In the genomic region with DNA sequence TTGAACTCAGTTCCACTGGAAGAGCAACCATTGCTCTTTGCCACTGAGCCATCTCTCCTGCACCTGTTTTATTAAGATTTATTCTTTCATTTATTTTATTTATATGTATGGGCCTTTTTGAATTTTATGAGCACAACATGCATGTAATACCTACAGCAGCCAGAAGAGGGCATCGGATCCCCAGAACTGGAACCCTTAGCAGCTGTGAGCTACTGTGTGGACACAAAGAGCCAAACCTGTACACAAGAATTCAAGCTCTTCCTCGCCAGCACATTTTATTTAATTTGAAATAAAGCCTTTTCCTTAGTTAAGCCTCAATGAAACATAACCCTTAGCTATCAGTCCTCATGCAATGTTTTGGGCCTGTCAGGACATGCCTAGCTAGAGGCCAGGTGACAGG, we compare ENCODE assay signal across 8 mouse cellular contexts.
A peak's percentile ranks its signal among the peaks of the same experiment; 100 is the strongest.
DNase-seq lines count a peak whose midpoint lies in the region; ATAC-seq and TF ChIP-seq lines count a peak whose summit lies in the region.

No protein-coding gene starts in this region.

- TF ChIP-seq POLR2A in lung, adult 2 months (IDR thresholded peaks at IDR 0.05; ENCODE audit: borderline replicate concordance, extremely low read depth, low read depth, low read length): no peak

- H3K27ac ChIP-seq in forebrain, embryonic 11.5 days (ENCODE audit: low read depth, low read length): no peak overlapping the region
- no peak overlapping the region for H3K27ac ChIP-seq in forebrain, embryonic 15.5 days (replicated peaks)

- no peaks in the 10 kb centered on the region for H3K9me3 ChIP-seq in forebrain, embryonic 11.5 days (ENCODE audit: control insufficient read depth, low read length)
- H3K9me3 ChIP-seq in forebrain, embryonic 15.5 days: no peaks in the 10 kb centered on the region

- DNase-seq in forebrain, embryonic 11.5 days (ENCODE audit: low spot score): peak; percentile 73
- DNase-seq in lung, adult 2 months: peak; percentile 19
- no peak for DNase-seq in lung, adult 18-20 months
- peak; percentile 67 for DNase-seq in R1 (ENCODE audit: low read depth, low spot score)
- peak; percentile 46 to 70 for DNase-seq in kidney, postnatal 25 days
- DNase-seq in thymus, postnatal 0 days (ENCODE audit: low spot score): peak; percentile 53
- no peak for DNase-seq in urinary bladder, postnatal 25 days (ENCODE audit: low spot score)

- no peak for ATAC-seq in forebrain, embryonic 11.5 days (replicated peaks; ENCODE audit: low FRiP score)
- no peak for ATAC-seq in forebrain, embryonic 15.5 days (replicated peaks)

- no peak overlapping the region for H3K4me2 ChIP-seq in forebrain, embryonic 11.5 days (ENCODE audit: low read depth, low read length, severe bottlenecking)
- H3K4me2 ChIP-seq in forebrain, embryonic 15.5 days (replicated peaks): no peak overlapping the region

- no peaks in the 10 kb centered on the region for H3K36me3 ChIP-seq in forebrain, embryonic 11.5 days (ENCODE audit: control insufficient read depth, insufficient read depth, low read length)
- H3K36me3 ChIP-seq in forebrain, embryonic 15.5 days: no peaks in the 10 kb centered on the region

- peak; percentile 53 for TF ChIP-seq CTCF in lung, adult 2 months (IDR thresholded peaks at IDR 0.05; ENCODE audit: insufficient read depth, low read length)

- peaks cover 11% of the 10 kb centered on the region for H3K4me1 ChIP-seq in forebrain, embryonic 11.5 days (replicated peaks; ENCODE audit: control insufficient read depth, insufficient read depth, low read length)
- H3K4me1 ChIP-seq in forebrain, embryonic 15.5 days: peaks cover 37% of the 10 kb centered on the region
- 0 out of 2 replicates have a peak, but pooled peaks cover 3% of the 10 kb centered on the region for H3K4me1 ChIP-seq in lung, adult 2 months (ENCODE audit: control insufficient read depth, insufficient read depth, low read length)

- WGBS in forebrain, embryonic 11.5 days: 56% methylated on average over 2 of the region's 2 CpGs
- 64% methylated on average over 2 of the region's 2 CpGs for WGBS in forebrain, embryonic 15.5 days
- 61% methylated on average over 2 of the region's 2 CpGs for WGBS in lung, adult 2 months

- H3K4me3 ChIP-seq in forebrain, embryonic 11.5 days (ENCODE audit: low read depth, low read length): no peak overlapping the region
- H3K4me3 ChIP-seq in forebrain, embryonic 15.5 days: no peak overlapping the region
- H3K4me3 ChIP-seq in lung, adult 2 months (replicated peaks; ENCODE audit: extremely low read depth, low read depth, low read length): no peak overlapping the region

- H3K9ac ChIP-seq in forebrain, embryonic 11.5 days (ENCODE audit: low read length): no peak overlapping the region
- no peak overlapping the region for H3K9ac ChIP-seq in forebrain, embryonic 15.5 days (replicated peaks)

- no peaks in the 10 kb centered on the region for H3K27me3 ChIP-seq in forebrain, embryonic 11.5 days (ENCODE audit: control insufficient read depth, insufficient read depth, low read length)
- H3K27me3 ChIP-seq in forebrain, embryonic 15.5 days: peaks cover 6% of the 10 kb centered on the region; the same call in 1 of the 2 replicates

Comparison
In these comparisons a context has a peak if more than half of its experiments do, and no peak if none do; other contexts are left out.
1. DNase-seq: peak in forebrain, embryonic 11.5 days (single experiment), lung, adult 2 months (single experiment), R1 (single experiment), kidney, postnatal 25 days (2 of 2) and thymus, postnatal 0 days (single experiment); none in lung, adult 18-20 months (0 of 2) and urinary bladder, postnatal 25 days (single experiment).